11 mouse cellular contexts compared by ENCODE assay signal in genomic region chr1:46894281-46894842, GRCm38 (mm10). TPM values are rescaled to one million over a fixed set of nuclear protein-coding genes. Genes with fewer than 3 reads are reported as not detected.
DNase-seq lines count a peak whose midpoint lies in the region; ATAC-seq and TF ChIP-seq lines count a peak whose summit lies in the region.
"Had no signal": no experiment of that assay in that cellular context is flagged by ENCODE, and none has a peak within 500 bp of the region (broad histone marks: within the 10 kb centered on the region; RNA-seq: fewer than 3 reads in every experiment).

No protein-coding gene starts in this region.

- TF ChIP-seq CTCF in lung, adult 2 months (IDR thresholded peaks at IDR 0.05; ENCODE audit: insufficient read depth, low read length) = no peak
- TF ChIP-seq CTCF in lung, postnatal 0 days (IDR thresholded peaks at IDR 0.05) = no peak

- no peaks in the 10 kb centered on the region; the same call in 1 of the 2 replicates for H3K4me1 ChIP-seq in lung, embryonic 15.5 days
- H3K4me1 ChIP-seq in lung, adult 2 months (ENCODE audit: control insufficient read depth, insufficient read depth, low read length) = no peaks in the 10 kb centered on the region
- H3K4me1 ChIP-seq in lung, postnatal 0 days (ENCODE audit: insufficient read depth, low read depth, low read length) = peaks cover 4% of the 10 kb centered on the region; the same call in 1 of the 2 replicates
- no peaks in the 10 kb centered on the region for H3K4me1 ChIP-seq in forebrain, embryonic 14.5 days (ENCODE audit: control insufficient read depth, insufficient read depth, low read length)

- WGBS in lung, embryonic 15.5 days = 19% methylated on average over 7 of the region's 7 CpGs
- 19% methylated on average over 7 of the region's 7 CpGs for WGBS in lung, adult 2 months
- WGBS in lung, postnatal 0 days = 21% methylated on average over 7 of the region's 7 CpGs
- 36% methylated on average over 7 of the region's 7 CpGs for whole genome bisulfite sequencing in forebrain, embryonic 14.5 days

- H3K36me3 ChIP-seq in lung, embryonic 15.5 days = no peaks in the 10 kb centered on the region
- no peaks in the 10 kb centered on the region for H3K36me3 ChIP-seq in lung, postnatal 0 days (ENCODE audit: insufficient read depth, low read length)
- H3K36me3 ChIP-seq in forebrain, embryonic 14.5 days (ENCODE audit: control insufficient read depth, insufficient read depth, low read length) = no peaks in the 10 kb centered on the region

- no peak for TF ChIP-seq EP300 in lung, postnatal 0 days (IDR thresholded peaks at IDR 0.05)

- peak overlapping the region; percentile 21; the same call in 1 of the 2 replicates for H3K27ac ChIP-seq in lung, embryonic 15.5 days
- no peak overlapping the region for H3K27ac ChIP-seq in lung, postnatal 0 days (ENCODE audit: low read length)
- H3K27ac ChIP-seq in forebrain, embryonic 14.5 days (ENCODE audit: low read depth, low read length) = no peak overlapping the region

- H3K9me3 ChIP-seq in lung, embryonic 15.5 days = no peaks in the 10 kb centered on the region
- no peaks in the 10 kb centered on the region for H3K9me3 ChIP-seq in lung, postnatal 0 days (ENCODE audit: low read length)
- no peaks in the 10 kb centered on the region for H3K9me3 ChIP-seq in forebrain, embryonic 14.5 days (replicated peaks; ENCODE audit: control insufficient read depth, low read length)

- TF ChIP-seq POLR2A in lung, adult 2 months (IDR thresholded peaks at IDR 0.05; ENCODE audit: borderline replicate concordance, extremely low read depth, low read depth, low read length) = no peak

- 0 out of 2 replicates have a peak, but pooled peaks have one; percentile 55 for ATAC-seq in lung, embryonic 15.5 days (ENCODE audit: borderline replicate concordance, extremely low read depth, low FRiP score, low TSS enrichment)
- ATAC-seq in lung, postnatal 0 days = no peak; the same call in 1 of the 2 replicates
- ATAC-seq in forebrain, embryonic 14.5 days = no peak
- ATAC-seq: liver, postnatal 0 days had no signal

- no peak overlapping the region for H3K9ac ChIP-seq in lung, embryonic 15.5 days
- no peak overlapping the region for H3K9ac ChIP-seq in lung, postnatal 0 days (replicated peaks; ENCODE audit: low read depth)
- H3K9ac ChIP-seq in forebrain, embryonic 14.5 days (ENCODE audit: low read length) = no peak overlapping the region
- H3K9ac ChIP-seq: liver, postnatal 0 days had no signal

- no peak overlapping the region for H3K4me2 ChIP-seq in lung, embryonic 15.5 days
- H3K4me2 ChIP-seq in lung, postnatal 0 days (replicated peaks; ENCODE audit: low read depth, low read length) = peak overlapping the region; percentile 14; the same call in 1 of the 2 replicates
- H3K4me2 ChIP-seq in forebrain, embryonic 14.5 days (ENCODE audit: low read length) = no peak overlapping the region

- DNase-seq in lung, adult 2 months = no peak
- peak; percentile 56 for DNase-seq in ZHBTc4 (ENCODE audit: low read depth, low spot score)
- peak; percentile 27 for DNase-seq in lung, postnatal 0 days (ENCODE audit: low spot score)
- DNase-seq in thymus, postnatal 36 days = peak; percentile 33 to 35
- no peak for DNase-seq in embryo, embryonic 10 days (ENCODE audit: low spot score)
- DNase-seq in forebrain, embryonic 14.5 days (ENCODE audit: low spot score) = no peak
- no peak for DNase-seq in adrenal gland, postnatal 25 days
- DNase-seq: cerebellum, postnatal 25 days; kidney, postnatal 25 days; liver, postnatal 0 days had no signal

- H3K27me3 ChIP-seq in lung, embryonic 15.5 days = no peaks in the 10 kb centered on the region
- H3K27me3 ChIP-seq in lung, postnatal 0 days (replicated peaks; ENCODE audit: insufficient read depth, low read length) = no peaks in the 10 kb centered on the region
- H3K27me3 ChIP-seq in forebrain, embryonic 14.5 days (replicated peaks; ENCODE audit: control insufficient read depth, insufficient read depth, low read length) = no peaks in the 10 kb centered on the region

- no peak overlapping the region for H3K4me3 ChIP-seq in lung, embryonic 15.5 days
- H3K4me3 ChIP-seq in lung, adult 2 months (replicated peaks; ENCODE audit: extremely low read depth, low read depth, low read length) = no peak overlapping the region
- H3K4me3 ChIP-seq in lung, postnatal 0 days (ENCODE audit: low read depth, low read length) = no peak overlapping the region
- H3K4me3 ChIP-seq in forebrain, embryonic 14.5 days (ENCODE audit: low read depth, low read length) = no peak overlapping the region

RNA-seq across cellular contexts. Expression of gene Slc39a10, which starts 1.7 kb away (rescaled TPM):
- polyA plus RNA-seq in lung, embryonic 15.5 days (2015; fragmentation: Nextera tagmentation; extraction: Ambion mirVana) = 41.3 and 42.7 TPM in 2 replicates
- 6.1 and 8.1 TPM in 2 replicates for polyA plus RNA-seq in lung, adult 2 months (2012; rRNA removed)
- 15.9 and 23.6 TPM in 2 replicates for polyA plus RNA-seq in lung, postnatal 0 days (2015; fragmentation: Nextera tagmentation; extraction: Ambion mirVana)
- 66.1 and 86.8 TPM in 2 replicates for polyA plus RNA-seq in forebrain, embryonic 14.5 days (2014; fragmentation: Nextera tagmentation; extraction: Ambion mirVana)
- 23.8 and 27.4 TPM in 2 replicates for total RNA-seq in adrenal gland, postnatal 25 days (2021)

Comparison
In these comparisons a context has a peak if more than half of its experiments do, and no peak if none do; other contexts are left out.
1. DNase-seq: peak in ZHBTc4 (single experiment), lung, postnatal 0 days (single experiment) and thymus, postnatal 36 days (2 of 2); none in lung, adult 2 months (single experiment), embryo, embryonic 10 days (single experiment), forebrain, embryonic 14.5 days (single experiment) and adrenal gland, postnatal 25 days (single experiment).